Mouse (Mus musculus): ENCODE results near the gene 9130409I23Rik.
"Not testable (repeated sequence)": the region's sequence is repeated elsewhere in the genome, so short reads cannot be mapped to it uniquely, and the experiment has no call there.

Gene 9130409I23Rik

GRCm38 (mm10) chr1:181035015-181035778 lies 15.8 kb upstream of the 9130409I23Rik start:
- DNase-seq (ENCODE audit: low read depth, low spot score): not testable (repeated sequence)

GRCm38 (mm10) chr1:181037623-181038022 lies 13.4 kb upstream of the 9130409I23Rik start:
- no peak for DNase-seq (ENCODE audit: low read depth, low spot score)

GRCm38 (mm10) chr1:181039652-181040051 lies 11.4 kb upstream of the 9130409I23Rik start:
- DNase-seq (ENCODE audit: low read depth, low spot score): peak; percentile 44

GRCm38 (mm10) chr1:181047520-181047919 lies 3.5 kb upstream of the 9130409I23Rik start:
- no peak for DNase-seq (ENCODE audit: low read depth, low spot score)

GRCm38 (mm10) chr1:181049328-181049842 lies 1.7 kb upstream of the 9130409I23Rik start:
- DNase-seq (ENCODE audit: low read depth, low spot score): peak; percentile 13

- DNase-seq (ENCODE audit: low read depth, low spot score): no peak
These were observed 1.9 kb downstream of the 9130409I23Rik start for GRCm38 (mm10) chr1:181052898-181053297.

GRCm38 (mm10) chr1:181061784-181062485 lies 10.9 kb downstream of the 9130409I23Rik start:
- DNase-seq (ENCODE audit: low read depth, low spot score): peak; percentile 37

- DNase-seq (ENCODE audit: low read depth, low spot score): no peak
These were observed 13.0 kb downstream of the 9130409I23Rik start for GRCm38 (mm10) chr1:181063991-181064390.

- no peak for DNase-seq (ENCODE audit: low read depth, low spot score)
These were observed 13.6 kb downstream of the 9130409I23Rik start for GRCm38 (mm10) chr1:181064648-181065047.

- no peak for DNase-seq (ENCODE audit: low read depth, low spot score)
These were observed 17.3 kb downstream of the 9130409I23Rik start for GRCm38 (mm10) chr1:181068344-181068743.

- DNase-seq (ENCODE audit: low read depth, low spot score): no peak
These were observed 18.6 kb downstream of the 9130409I23Rik start for GRCm38 (mm10) chr1:181069671-181070070.

GRCm38 (mm10) chr1:181073075-181073474 lies 22.0 kb downstream of the 9130409I23Rik start:
- DNase-seq (ENCODE audit: low read depth, low spot score): no peak

- DNase-seq (ENCODE audit: low read depth, low spot score): peak; percentile 54
These were observed 33.0 kb downstream of the 9130409I23Rik start for GRCm38 (mm10) chr1:181084021-181084420.

GRCm38 (mm10) chr1:181090048-181090447 lies 39.0 kb downstream of the 9130409I23Rik start:
- DNase-seq (ENCODE audit: low read depth, low spot score): no peak

All from mesoderm, embryonic 11.5 days (tissue).